Mouse (Mus musculus) midbrain, embryonic 16.5 days (tissue): ENCODE measurements around the gene Atg10. TPM values are rescaled to one million over a fixed set of nuclear protein-coding genes. Genes with fewer than 3 reads are reported as not detected.
A peak's percentile ranks its signal among the peaks of the same experiment; 100 is the strongest.

Source experiments
- ATAC-seq: fragments of 200-750 bp; cut with Nextera tagmentation; 2 replicates; pipeline ENCODE4 v1.8.0; 2017; ENCODE audit warnings: moderate TSS enrichment
- H3K27ac ChIP-seq: fragments of 300-500 bp; sonication (generic); 2 replicates; pipeline ENCODE4 v1.5.1; 2014; ENCODE audit warnings: mild to moderate bottlenecking, low read length, mixed read lengths
- H3K27me3 ChIP-seq: fragments of 300-500 bp; sonication (generic); 2 replicates; pipeline ENCODE4 v1.6.1; 2014; ENCODE audit warnings: low read depth, low read length, mixed read lengths; ENCODE audit not compliant: control insufficient read depth, insufficient read depth
- H3K36me3 ChIP-seq: fragments of 300-500 bp; sonication (generic); 2 replicates; pipeline ENCODE4 v1.6.1; 2014; ENCODE audit warnings: mild to moderate bottlenecking, low read length, moderate library complexity, mixed read lengths; ENCODE audit not compliant: control insufficient read depth, insufficient read depth
- H3K4me1 ChIP-seq: fragments of 300-500 bp; sonication (generic); 2 replicates; pipeline ENCODE4 v1.6.1; 2014; ENCODE audit warnings: mild to moderate bottlenecking, low read length, mixed read lengths; ENCODE audit not compliant: control insufficient read depth, insufficient read depth
- H3K4me2 ChIP-seq: fragments of 300-500 bp; sonication (generic); 2 replicates; pipeline ENCODE4 v1.6.1; 2014; ENCODE audit warnings: mild to moderate bottlenecking, low read length, mixed read lengths
- H3K4me3 ChIP-seq: fragments of 300-500 bp; sonication (generic); 2 replicates; pipeline ENCODE4 v1.5.1; 2014; ENCODE audit warnings: low read depth, mild to moderate bottlenecking, low read length, moderate library complexity, mixed read lengths
- H3K9ac ChIP-seq: fragments of 300-500 bp; sonication (generic); 2 replicates; pipeline ENCODE4 v1.6.1; 2014; ENCODE audit warnings: low read depth, low read length, mixed read lengths
- H3K9me3 ChIP-seq: fragments of 300-500 bp; sonication (generic); replicated peaks from 2 replicates; pipeline ENCODE4 v1.6.1; 2014; ENCODE audit warnings: mild to moderate bottlenecking, low read length, mixed read lengths; ENCODE audit not compliant: control insufficient read depth, poor library complexity, severe bottlenecking
- WGBS: fragments of 180-500 bp; shearing (Covaris S2); extraction: QIAGEN DNeasy Blood & Tissue Kit; methylation state at CpG from one replicate; pipeline ENCODE4 v1.1.7; 2014; 5-methylcytosine and 5-hydroxymethylcytosine counted together
- polyA plus RNA-seq: library from polyadenylated mRNA; unstranded; fragments of >200 nt; fragmentation: Nextera tagmentation; extraction: Ambion mirVana; gene quantifications from 2 replicates; pipeline ENCODE4 v1.2.1, GENCODE M21; 2015

Gene Atg10
- polyA plus RNA-seq, 1 experiment from 2014 or later: 11.9 TPM

GRCm38 (mm10) chr13:90985417-90985816 lies 238.4 kb downstream of the Atg10 start:
- Histone ChIP-seq H3K27me3 (no peaks in the 10 kb centered on the region), H3K36me3 (no peaks in the 10 kb centered on the region), H3K4me3 (no peak overlapping the region), H3K9ac (no peak overlapping the region), H3K9me3 (0 out of 2 replicates have a peak, but pooled peaks cover 2% of the 10 kb centered on the region), H3K27ac (no peak overlapping the region), H3K4me2 (no peak overlapping the region), H3K4me1 (no peaks in the 10 kb centered on the region)
- ATAC-seq: no peak
- WGBS: 94% methylated on average over 3 of the region's 3 CpGs

DNA sequence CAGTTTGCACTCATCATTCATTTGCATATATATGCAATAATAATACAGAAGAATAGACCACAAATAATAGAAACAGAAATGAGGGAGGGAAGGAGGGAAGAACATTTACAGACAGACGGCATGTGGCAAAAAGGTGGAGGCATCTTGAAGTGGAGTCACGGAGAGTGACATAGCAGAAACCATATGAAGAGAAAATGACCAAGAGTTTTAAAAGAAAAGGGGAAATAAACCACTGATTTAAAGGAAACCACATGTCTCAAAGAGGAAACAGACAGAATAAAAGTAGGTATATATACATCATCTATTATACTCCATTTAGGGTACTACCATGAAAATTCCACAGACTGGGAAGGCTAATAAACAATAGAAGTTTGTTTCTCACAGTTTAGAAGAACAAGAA lies 239.7 kb downstream of the Atg10 start:
- Histone ChIP-seq H3K4me2 (no peak overlapping the region), H3K9ac (no peak overlapping the region), H3K27ac (no peak overlapping the region), H3K4me1 (no peaks in the 10 kb centered on the region), H3K27me3 (no peaks in the 10 kb centered on the region), H3K36me3 (no peaks in the 10 kb centered on the region), H3K9me3 (no peaks in the 10 kb centered on the region), H3K4me3 (no peak overlapping the region)
- no peak for ATAC-seq
- WGBS: 93% methylated on average over 2 of the region's 2 CpGs

- Histone ChIP-seq H3K9me3 (no peaks in the 10 kb centered on the region), H3K4me3 (no peak overlapping the region), H3K36me3 (no peaks in the 10 kb centered on the region), H3K9ac (no peak overlapping the region), H3K27me3 (no peaks in the 10 kb centered on the region), H3K4me2 (no peak overlapping the region), H3K27ac (no peak overlapping the region), H3K4me1 (no peaks in the 10 kb centered on the region)
- WGBS: 94% methylated on average over 1 of the region's 1 CpGs
- ATAC-seq: no peak
Observed at GRCm38 (mm10) chr13:90981798-90982197, 242.0 kb downstream of the Atg10 start.

GRCm38 (mm10) chr13:90980878-90981674 lies 242.7 kb downstream of the Atg10 start:
- H3K27ac ChIP-seq: no peak overlapping the region
- WGBS: 92% methylated on average over 6 of the region's 6 CpGs
- H3K9ac ChIP-seq: no peak overlapping the region
- ATAC-seq: no peak
- no peak overlapping the region for H3K4me3 ChIP-seq
- no peaks in the 10 kb centered on the region for H3K27me3 ChIP-seq
- H3K4me2 ChIP-seq: no peak overlapping the region
- H3K36me3 ChIP-seq: no peaks in the 10 kb centered on the region
- H3K4me1 ChIP-seq: no peaks in the 10 kb centered on the region
- H3K9me3 ChIP-seq: no peaks in the 10 kb centered on the region

DNA sequence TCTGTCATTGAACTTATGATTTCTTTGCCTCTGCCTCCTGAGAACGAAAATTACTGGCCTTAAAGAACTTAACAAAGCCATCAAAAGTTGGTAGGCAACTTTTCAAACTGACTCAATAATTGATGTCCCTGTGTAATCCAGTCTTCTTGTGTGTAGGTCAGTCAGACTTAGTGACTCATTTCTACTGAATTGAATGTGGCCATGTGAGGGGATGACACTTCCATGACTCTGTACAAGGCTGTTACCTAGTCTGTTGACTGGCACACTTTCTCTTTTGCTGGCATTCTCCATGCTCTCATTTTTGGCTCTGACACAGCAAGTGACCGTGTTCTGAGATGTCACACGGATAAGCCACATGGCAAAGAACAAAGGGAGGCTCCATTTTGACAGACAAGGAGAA lies 246.7 kb downstream of the Atg10 start:
- H3K4me1 ChIP-seq: peaks cover 5% of the 10 kb centered on the region; the same call in 1 of the 2 replicates
- H3K4me3 ChIP-seq: no peak overlapping the region
- no peaks in the 10 kb centered on the region for H3K36me3 ChIP-seq
- no peak for ATAC-seq
- no peak overlapping the region for H3K27ac ChIP-seq
- H3K27me3 ChIP-seq: no peaks in the 10 kb centered on the region
- H3K4me2 ChIP-seq: no peak overlapping the region
- 84% methylated on average over 3 of the region's 3 CpGs for WGBS
- H3K9me3 ChIP-seq: no peaks in the 10 kb centered on the region
- H3K9ac ChIP-seq: no peak overlapping the region

DNA sequence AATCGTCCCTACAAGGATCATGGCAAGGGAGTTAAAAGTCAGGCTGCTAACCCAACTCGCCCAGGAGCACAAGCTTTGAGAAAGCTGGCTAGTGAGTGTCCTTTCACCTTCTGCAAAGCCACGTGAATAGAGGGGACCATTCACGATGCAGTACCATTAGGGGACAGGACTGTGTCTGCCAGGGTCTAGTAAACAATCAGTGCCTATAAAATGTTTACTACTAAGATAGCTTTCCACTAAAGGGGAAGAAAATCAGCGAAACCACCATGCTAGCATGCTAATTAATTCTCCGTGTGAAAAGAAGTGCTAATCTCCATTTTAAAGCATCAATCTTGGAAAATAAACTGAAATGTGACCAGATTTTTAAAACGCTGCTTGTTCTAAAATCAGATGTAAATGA lies 250.4 kb downstream of the Atg10 start:
- H3K4me2 ChIP-seq: no peak overlapping the region
- H3K4me3 ChIP-seq: no peak overlapping the region
- 29% methylated on average over 7 of the region's 7 CpGs for WGBS
- no peaks in the 10 kb centered on the region for H3K27me3 ChIP-seq
- ATAC-seq: no peak
- no peaks in the 10 kb centered on the region for H3K36me3 ChIP-seq
- no peaks in the 10 kb centered on the region for H3K9me3 ChIP-seq
- H3K4me1 ChIP-seq: peaks cover 5% of the 10 kb centered on the region; the same call in 1 of the 2 replicates
- no peak overlapping the region for H3K27ac ChIP-seq
- H3K9ac ChIP-seq: no peak overlapping the region

DNA sequence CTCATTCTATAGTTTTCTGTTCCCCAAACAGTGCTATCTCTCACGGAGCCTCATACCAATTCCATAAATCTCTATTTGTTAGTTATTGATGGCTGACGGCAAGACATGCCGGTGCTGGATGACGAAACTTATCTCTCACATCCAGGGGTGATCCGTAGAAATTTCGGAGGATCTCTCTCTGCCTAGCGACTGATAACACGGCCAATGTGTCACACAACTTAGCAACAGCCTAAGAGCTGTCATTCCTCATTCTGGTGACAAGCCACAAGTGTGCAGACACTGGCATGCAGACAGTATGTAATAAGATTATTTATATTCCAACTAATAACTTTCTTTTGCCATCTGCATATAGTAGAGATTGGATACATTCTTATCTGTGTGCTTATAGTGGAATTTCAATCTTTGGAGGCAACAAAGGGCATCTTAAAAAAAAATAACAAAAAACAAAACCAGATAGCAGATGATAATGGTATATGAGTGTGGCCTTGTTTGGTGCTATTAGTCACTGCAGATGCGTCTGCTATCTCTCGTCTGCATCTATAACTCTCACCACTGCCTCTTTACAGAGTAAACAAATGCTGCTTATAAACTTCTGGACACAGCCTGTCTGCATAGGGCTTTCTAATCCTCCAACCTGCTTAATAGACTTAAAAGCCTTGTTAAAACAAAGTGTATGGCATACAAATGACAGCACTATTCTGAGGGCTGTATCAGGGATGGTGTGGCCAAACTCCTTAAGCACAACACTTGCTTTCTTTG lies 253.3 kb downstream of the Atg10 start:
- WGBS: 79% methylated on average over 10 of the region's 10 CpGs
- Histone ChIP-seq H3K9ac (no peak overlapping the region), H3K27ac (no peak overlapping the region), H3K4me1 (peaks cover 5% of the 10 kb centered on the region; the same call in 1 of the 2 replicates), H3K4me3 (no peak overlapping the region), H3K36me3 (no peaks in the 10 kb centered on the region), H3K27me3 (no peaks in the 10 kb centered on the region), H3K4me2 (no peak overlapping the region), H3K9me3 (no peaks in the 10 kb centered on the region)
- no peak for ATAC-seq

GRCm38 (mm10) chr13:90968940-90969339 lies 254.8 kb downstream of the Atg10 start:
- Histone ChIP-seq H3K4me1 (peaks cover 4% of the 10 kb centered on the region; the same call in 1 of the 2 replicates), H3K9me3 (no peaks in the 10 kb centered on the region), H3K9ac (no peak overlapping the region), H3K27me3 (no peaks in the 10 kb centered on the region), H3K36me3 (no peaks in the 10 kb centered on the region), H3K27ac (no peak overlapping the region), H3K4me3 (no peak overlapping the region), H3K4me2 (no peak overlapping the region)
- 81% methylated on average over 4 of the region's 4 CpGs for WGBS
- ATAC-seq: no peak

DNA sequence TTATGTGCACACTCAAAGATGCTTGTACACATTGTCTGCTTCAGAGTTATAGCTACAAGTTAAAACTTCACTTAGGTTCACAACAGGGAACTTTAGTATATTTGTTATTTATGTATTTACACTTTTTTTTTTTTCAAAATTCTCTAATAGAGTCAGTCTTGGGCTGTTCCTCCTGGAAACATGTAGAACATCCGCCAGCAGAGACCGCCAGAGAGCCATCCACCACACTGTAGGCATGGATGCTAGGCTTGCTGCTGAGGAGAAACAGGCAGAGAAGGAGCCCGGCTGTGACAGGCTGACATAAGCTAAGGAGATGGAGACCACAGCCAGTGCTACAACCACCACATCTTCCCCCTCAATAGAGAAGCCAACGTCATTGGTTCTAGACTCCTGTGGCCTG lies 256.3 kb downstream of the Atg10 start:
- H3K4me3 ChIP-seq: no peak overlapping the region
- ATAC-seq: peak; percentile 95
- WGBS: 4% methylated on average over 4 of the region's 4 CpGs
- H3K36me3 ChIP-seq: no peaks in the 10 kb centered on the region
- H3K27ac ChIP-seq: no peak overlapping the region
- no peak overlapping the region for H3K9ac ChIP-seq
- no peaks in the 10 kb centered on the region for H3K27me3 ChIP-seq
- no peak overlapping the region for H3K4me2 ChIP-seq
- H3K4me1 ChIP-seq: peaks cover 10% of the 10 kb centered on the region
- no peaks in the 10 kb centered on the region for H3K9me3 ChIP-seq
